Mouse (Mus musculus): ENCODE results near the gene D630023F18Rik. TPM values are rescaled to one million over a fixed set of nuclear protein-coding genes. Genes with fewer than 3 reads are reported as not detected.
A peak's percentile ranks its signal among the peaks of the same experiment; 100 is the strongest.

D630023F18Rik gene
- total RNA-seq, 1 experiment from 2014 or later = 0.27 TPM

GRCm38 (mm10) chr1:65112807-65113196 lies 10.2 kb downstream of the D630023F18Rik start:
- peak; percentile 17; the same call in 1 of the 2 replicates for ATAC-seq (replicated peaks; ENCODE audit: low read depth, poor library complexity, severe bottlenecking)

- peak; percentile 53; the same call in 1 of the 2 replicates for ATAC-seq (replicated peaks; ENCODE audit: low read depth, poor library complexity, severe bottlenecking)
Measured at GRCm38 (mm10) chr1:65112031-65112806, 10.8 kb downstream of the D630023F18Rik start.

- no peak for ATAC-seq (replicated peaks; ENCODE audit: low read depth, poor library complexity, severe bottlenecking)
Measured at GRCm38 (mm10) chr1:65109756-65110435, 13.1 kb downstream of the D630023F18Rik start.

GRCm38 (mm10) chr1:65109196-65109595 lies 13.8 kb downstream of the D630023F18Rik start:
- no peak for ATAC-seq (replicated peaks; ENCODE audit: low read depth, poor library complexity, severe bottlenecking)

- peak; percentile 63 for ATAC-seq (replicated peaks; ENCODE audit: low read depth, poor library complexity, severe bottlenecking)
Measured at GRCm38 (mm10) chr1:65107654-65108279, 15.2 kb downstream of the D630023F18Rik start.

- no peak for ATAC-seq (replicated peaks; ENCODE audit: low read depth, poor library complexity, severe bottlenecking)
Measured at GRCm38 (mm10) chr1:65103273-65103672, 19.7 kb downstream of the D630023F18Rik start, which contains the start of gene Cryga. TSS of gene Cryga (minus strand) at chr1:65103373.

GRCm38 (mm10) chr1:65096953-65097352 lies 26.1 kb downstream of the D630023F18Rik start:
- no peak for ATAC-seq (replicated peaks; ENCODE audit: low read depth, poor library complexity, severe bottlenecking)

- no peak for ATAC-seq (replicated peaks; ENCODE audit: low read depth, poor library complexity, severe bottlenecking)
Measured at GRCm38 (mm10) chr1:65091566-65091965, 31.4 kb downstream of the D630023F18Rik start.

GRCm38 (mm10) chr1:65090370-65090769 lies 32.6 kb downstream of the D630023F18Rik start:
- peak; percentile 96 for ATAC-seq (replicated peaks; ENCODE audit: low read depth, poor library complexity, severe bottlenecking)

GRCm38 (mm10) chr1:65088567-65089356 lies 34.3 kb downstream of the D630023F18Rik start:
- ATAC-seq (replicated peaks; ENCODE audit: low read depth, poor library complexity, severe bottlenecking) = peak; percentile 68

GRCm38 (mm10) chr1:65082188-65082587 lies 40.8 kb downstream of the D630023F18Rik start, which contains the start of gene Crygb:
TSS of gene Crygb (minus strand) at chr1:65082288.
- ATAC-seq (replicated peaks; ENCODE audit: low read depth, poor library complexity, severe bottlenecking) = no peak

- no peak for ATAC-seq (replicated peaks; ENCODE audit: low read depth, poor library complexity, severe bottlenecking)
Measured at GRCm38 (mm10) chr1:65075607-65076006, 47.4 kb downstream of the D630023F18Rik start.

GRCm38 (mm10) chr1:65073589-65073988 lies 49.4 kb downstream of the D630023F18Rik start, which contains the start of gene Crygc:
TSS of gene Crygc (minus strand) at chr1:65073689.
- ATAC-seq (replicated peaks; ENCODE audit: low read depth, poor library complexity, severe bottlenecking) = no peak

- no peak for ATAC-seq (replicated peaks; ENCODE audit: low read depth, poor library complexity, severe bottlenecking)
Measured at GRCm38 (mm10) chr1:65067842-65068241, 55.2 kb downstream of the D630023F18Rik start.

- ATAC-seq (replicated peaks; ENCODE audit: low read depth, poor library complexity, severe bottlenecking) = no peak
Measured at GRCm38 (mm10) chr1:65064201-65064600, 58.8 kb downstream of the D630023F18Rik start.

GRCm38 (mm10) chr1:65063352-65063751 lies 59.7 kb downstream of the D630023F18Rik start, which contains the start of gene Crygd:
TSS of gene Crygd (minus strand) at chr1:65063452.
- no peak for ATAC-seq (replicated peaks; ENCODE audit: low read depth, poor library complexity, severe bottlenecking)

Measured in common myeloid progenitor, adult 5-6 weeks (primary cell).